Mouse (Mus musculus): ENCODE measurements around the gene Rab37.
A peak's percentile ranks its signal among the peaks of the same experiment; 100 is the strongest.

Rab37 gene

GRCm38 (mm10) chr11:115089853-115090252, 1.4 kb upstream of the Rab37 start:
- DNase-seq, result no peak

DNA sequence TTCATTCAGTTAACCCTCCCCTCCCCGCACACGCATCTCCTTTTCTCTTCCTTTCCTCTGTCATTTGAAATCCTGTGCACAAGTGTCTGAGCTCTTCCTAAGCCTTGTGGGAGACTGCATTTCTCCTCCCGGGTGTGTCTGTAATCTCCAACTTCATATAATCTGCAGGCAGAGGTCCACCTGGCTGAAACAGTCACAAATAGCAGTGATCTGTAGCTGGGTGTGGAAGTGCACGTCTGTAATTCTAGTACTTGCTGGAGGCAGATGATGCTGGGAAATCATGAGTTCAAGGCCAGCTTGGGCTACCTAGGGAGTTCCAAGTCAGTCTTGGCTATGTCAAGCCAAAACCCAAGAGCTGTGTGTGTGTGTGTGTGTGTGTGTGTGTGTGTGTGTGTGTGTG, 909 bp downstream of the Rab37 start:
- no peak for DNase-seq

- DNase-seq, result peak; percentile 61
Observed at GRCm38 (mm10) chr11:115098203-115098932, 7.1 kb downstream of the Rab37 start.

- no peak for DNase-seq
Observed at GRCm38 (mm10) chr11:115099241-115099840, 8.1 kb downstream of the Rab37 start.

DNA sequence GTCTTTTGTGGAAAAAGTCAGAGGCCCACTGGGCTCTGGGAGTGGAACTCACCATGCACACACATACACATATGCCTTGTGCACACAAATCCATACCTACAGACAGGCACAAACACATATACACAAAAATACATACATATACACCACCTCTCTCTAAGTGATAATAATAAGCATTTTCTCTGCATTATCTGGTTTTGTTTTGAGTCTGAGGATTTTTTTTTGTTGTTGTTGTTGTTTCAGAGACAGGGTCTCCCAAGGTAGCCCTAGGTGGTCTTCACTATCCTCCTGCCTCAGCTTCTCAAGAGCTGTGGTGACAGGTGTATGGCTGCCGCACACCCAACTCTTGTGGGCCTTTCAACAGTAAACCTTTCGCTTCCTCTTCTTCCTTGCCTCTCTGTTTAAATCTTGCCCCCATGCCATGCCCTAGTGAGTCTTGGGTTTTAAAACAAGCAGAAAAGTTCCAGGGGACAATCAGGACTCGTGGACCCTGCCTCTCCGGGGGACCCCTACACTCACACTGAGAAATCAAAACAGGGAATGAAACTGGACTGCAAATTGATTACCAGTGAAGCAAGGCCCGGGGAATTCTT, 8.9 kb downstream of the Rab37 start:
- DNase-seq, result no peak

DNA sequence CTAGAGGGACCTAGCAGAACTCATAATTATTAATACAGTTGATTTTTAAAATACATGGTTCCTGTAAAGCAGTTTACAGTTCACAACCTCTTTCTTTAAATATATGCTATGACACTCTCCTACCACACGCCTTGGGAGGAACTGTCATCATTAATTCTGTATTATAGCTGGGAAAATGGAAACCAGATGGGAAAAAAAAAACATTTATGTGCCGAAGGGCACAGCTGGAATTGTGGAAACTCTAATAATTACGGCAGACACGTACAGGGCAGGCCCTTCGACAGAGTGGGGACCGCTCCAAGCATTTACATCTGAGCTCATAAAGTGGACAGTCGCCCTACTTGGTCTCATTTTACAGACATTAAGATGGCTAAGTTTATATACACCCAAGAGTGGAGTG, 9.5 kb downstream of the Rab37 start:
- no peak for DNase-seq

DNA sequence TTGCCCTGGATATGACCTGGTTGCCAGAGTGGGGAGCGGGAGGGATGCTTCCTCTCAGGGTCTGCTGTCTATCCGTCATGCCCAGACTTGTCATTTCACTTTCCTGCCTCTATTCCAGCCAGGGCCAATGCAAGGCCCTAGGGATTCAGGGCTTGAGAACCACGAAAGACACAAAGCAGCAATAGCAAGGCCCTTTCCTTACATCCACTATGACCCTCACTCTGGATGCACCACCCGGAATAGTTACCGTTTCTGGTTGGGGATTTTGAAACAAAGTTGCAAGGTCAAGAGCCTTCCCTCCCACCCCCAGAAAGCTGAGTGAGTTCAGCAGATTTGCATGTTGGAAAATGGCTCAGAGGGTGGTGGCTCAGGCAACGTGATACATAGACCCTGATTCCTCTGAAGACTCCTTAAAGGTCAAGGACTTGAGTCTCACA, 10.4 kb downstream of the Rab37 start:
- no peak for DNase-seq

DNA sequence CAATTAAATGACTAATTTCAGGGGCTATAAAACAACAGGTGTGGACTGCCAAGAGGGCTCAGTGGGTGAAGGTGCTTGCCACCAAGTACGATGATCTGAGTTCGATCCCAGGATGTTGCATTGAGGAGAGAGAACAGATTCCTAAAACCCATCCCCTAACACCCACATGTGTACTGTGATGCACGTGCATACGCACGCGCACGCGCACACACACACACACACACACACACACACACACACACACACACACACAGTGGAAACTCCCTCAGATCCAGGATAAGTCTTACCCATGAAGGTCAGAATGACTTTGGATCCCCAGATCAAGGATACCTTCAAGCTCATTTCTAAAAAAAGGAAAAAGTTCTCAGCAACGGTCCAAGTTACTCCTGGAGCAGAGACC, 10.9 kb downstream of the Rab37 start:
- no peak for DNase-seq

DNA sequence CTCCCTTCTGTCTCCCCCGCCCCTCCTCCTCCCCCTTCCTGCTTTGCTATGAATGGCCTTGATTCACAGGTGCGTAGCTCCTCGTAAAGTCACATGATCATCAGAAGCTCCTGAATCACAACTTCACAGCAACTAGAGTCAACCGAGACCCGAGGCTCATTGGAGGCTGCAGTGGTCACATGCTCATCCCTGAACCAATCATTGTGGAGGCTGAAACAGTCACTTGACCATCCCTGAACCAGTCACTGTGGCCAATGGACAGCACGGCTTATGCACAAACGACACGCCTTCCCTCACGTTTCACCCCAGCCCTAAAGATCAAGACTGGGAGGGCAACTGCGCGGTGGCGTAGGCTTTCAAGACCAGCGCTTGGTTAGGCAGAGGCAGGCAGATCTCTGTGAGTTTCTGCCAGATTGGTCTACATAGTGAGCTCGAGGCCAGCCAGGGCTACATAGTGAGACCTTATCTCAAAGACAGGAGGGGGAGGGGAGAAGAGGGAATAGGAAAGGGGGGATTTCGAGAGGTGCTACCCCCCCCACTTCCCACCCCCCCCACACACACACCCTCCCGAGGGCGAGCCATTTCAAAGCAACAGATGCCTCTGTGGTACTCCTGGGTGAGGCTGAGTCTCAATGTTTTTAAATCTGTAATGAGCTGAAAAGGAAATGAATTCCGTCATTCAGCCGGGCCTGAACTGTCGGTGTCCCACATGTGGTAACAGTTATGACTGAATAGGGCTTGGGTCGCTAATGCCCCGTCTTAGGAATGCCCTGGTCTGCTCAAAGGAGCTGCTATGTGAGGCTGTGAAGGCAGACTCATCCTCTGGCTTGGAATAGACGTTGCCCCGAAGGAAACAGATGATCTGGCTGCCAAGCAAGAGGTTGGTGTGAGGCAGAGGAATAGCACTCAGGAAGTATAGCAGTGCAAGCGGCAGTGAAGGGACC, 12.5 kb downstream of the Rab37 start:
- DNase-seq, result no peak

GRCm38 (mm10) chr11:115104769-115105563, 13.7 kb downstream of the Rab37 start:
- DNase-seq, result no peak

DNA sequence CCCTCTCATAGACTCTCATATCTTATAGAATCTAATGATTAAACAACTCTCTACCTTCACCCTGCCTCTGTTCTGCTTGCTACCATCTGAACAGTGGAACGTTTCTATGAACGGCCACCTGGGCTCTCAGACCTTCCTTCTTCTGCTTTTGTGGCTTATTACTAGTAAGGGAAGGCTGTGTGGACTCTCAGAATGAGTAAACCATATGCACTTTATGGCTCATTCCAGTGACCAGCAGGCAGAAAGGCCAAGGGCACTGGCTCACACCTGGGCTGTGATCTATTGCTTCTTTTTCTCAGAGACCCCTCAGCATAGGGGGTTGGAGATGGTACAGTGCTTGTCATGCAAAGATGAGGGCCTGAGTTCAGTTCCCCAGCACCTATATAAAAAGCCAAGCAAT, 15.4 kb downstream of the Rab37 start:
- no peak for DNase-seq

GRCm38 (mm10) chr11:115107403-115107916, 16.2 kb downstream of the Rab37 start:
- DNase-seq, result no peak

GRCm38 (mm10) chr11:115108176-115108575, 16.9 kb downstream of the Rab37 start:
- DNase-seq, result no peak

DNA sequence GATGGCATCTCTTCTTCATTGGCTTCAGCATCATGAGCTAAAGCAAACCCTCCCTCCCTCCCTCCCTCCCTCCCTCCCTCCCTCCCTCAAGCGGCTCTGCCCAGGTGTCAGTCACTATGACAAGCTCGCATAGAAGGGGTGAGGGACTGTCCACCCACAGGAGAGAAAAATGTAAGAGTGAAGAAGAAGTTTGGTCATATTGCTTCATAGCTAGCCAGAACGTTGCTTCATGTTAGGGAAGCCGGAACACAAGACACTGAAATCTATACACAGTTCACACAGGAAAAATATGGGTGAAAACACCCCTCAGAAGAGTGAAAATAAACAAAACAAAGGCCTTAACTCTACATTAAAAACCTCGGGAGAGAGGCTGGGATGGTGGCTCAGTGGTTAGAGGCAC, 19.0 kb downstream of the Rab37 start:
- DNase-seq, result no peak

- DNase-seq, result no peak
Observed at GRCm38 (mm10) chr11:115112196-115112595, 21.0 kb downstream of the Rab37 start.

DNA sequence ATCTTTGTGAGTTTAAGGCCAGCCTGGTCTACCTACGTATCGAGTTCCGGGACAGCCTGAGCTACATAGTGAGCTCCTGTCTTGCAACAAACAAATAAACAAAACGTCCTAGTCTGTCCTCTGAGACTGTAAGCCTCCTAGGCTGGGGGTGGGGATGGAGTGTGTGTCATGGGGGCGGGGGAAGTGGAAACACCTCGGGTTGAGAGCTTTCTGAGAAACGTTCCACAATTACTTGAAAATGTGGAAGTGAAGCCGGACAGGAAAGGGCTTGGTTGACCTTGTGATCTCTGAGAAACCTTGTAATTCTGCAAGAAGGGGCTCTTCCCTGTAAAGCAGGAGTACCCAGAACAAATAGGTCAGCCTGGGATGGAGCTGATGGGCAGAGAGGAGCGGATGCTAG, 28.2 kb downstream of the Rab37 start:
- no peak for DNase-seq

DNA sequence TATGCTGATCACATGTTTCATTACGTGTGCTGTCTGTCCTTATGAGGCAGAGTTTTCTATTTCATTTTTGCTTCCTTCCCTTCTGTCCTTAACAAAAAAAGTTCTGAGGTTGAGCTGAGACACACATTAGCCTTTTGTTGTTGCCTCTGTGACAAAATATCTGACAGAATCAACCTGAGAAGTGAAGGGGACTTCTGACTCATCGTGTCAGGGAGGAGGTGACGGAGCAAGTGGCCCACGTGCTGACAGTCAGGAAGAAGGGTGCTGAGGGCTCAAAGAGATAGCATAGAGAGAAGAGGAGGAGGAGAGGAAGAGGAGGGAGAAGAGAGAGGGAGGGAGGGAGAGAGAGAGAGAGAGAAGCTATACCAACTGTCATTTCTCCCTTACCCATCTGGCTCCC, 37.3 kb downstream of the Rab37 start:
- DNase-seq, result no peak

DNA sequence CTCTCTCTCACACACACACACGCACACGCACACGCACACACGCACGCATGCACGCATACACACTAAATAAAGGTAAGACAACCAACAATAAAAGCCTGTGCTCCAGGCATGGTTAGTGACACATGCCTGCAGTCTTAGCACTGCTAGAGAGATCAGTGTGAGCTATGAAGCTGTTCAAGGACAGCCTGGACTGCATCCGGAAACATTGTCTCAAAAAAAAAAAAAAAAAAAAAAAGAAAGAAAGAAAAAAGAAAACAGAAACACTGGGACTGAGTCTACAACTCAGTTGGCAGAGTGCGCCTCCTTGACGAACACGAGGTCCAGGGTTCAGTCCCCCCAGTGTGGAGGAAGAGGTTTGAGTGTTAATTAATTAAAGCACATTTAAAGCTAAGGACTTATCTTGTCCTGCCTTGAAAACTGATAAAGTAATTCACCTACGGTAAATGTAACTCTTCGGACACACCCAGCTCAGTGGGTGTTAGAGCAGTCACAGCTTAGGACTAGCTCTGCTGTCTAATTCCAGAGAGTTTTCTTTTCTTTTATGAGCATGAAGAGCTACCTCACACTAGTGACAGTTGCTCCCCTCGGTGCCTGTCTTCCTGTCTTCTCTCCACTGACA, 38.4 kb downstream of the Rab37 start:
- no peak for DNase-seq

DNA sequence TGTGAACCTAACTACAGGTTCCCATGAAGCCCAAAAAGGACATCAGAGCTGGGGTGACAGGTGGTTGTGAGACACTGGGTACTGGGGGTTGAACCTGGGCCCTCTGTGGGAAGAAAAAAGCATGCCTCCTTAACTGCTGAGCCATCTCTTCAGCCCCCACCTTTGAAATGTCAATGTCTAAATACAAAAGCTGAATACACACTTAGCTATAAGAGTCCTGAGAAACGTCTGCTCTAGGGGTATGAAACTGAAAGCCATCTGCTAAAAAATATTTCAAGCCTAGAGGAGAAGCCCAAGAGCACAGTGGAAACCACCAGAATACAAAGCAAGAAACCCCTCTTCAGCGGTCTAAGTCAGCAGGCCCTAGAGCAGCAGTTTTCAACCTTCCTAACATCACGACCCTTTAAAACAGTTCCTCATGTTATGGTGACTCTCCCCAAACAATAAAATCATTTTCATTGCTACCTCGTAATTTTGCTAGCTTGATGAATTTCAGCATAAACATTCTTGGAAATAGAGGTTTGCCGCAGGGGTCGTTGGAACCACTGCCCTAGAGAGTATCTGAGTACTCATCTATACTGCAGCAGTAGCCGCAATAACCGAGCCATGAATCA, 40.6 kb downstream of the Rab37 start:
- DNase-seq, result no peak

GRCm38 (mm10) chr11:115133800-115134199, 42.6 kb downstream of the Rab37 start, which contains the start of gene Cd300lf:
TSS of gene Cd300lf (minus strand) at chr11:115133992.
- DNase-seq, result no peak

- DNase-seq, result no peak
Observed at GRCm38 (mm10) chr11:115138597-115139262, 47.5 kb downstream of the Rab37 start.
